Mouse (Mus musculus): ENCODE measurements around the gene Clpsl2. TPM values are rescaled to one million over a fixed set of nuclear protein-coding genes. Genes with fewer than 3 reads are reported as not detected.

Clpsl2 gene
- polyA plus RNA-seq, 1 experiment from 2014 or later, result not detected

DNA sequence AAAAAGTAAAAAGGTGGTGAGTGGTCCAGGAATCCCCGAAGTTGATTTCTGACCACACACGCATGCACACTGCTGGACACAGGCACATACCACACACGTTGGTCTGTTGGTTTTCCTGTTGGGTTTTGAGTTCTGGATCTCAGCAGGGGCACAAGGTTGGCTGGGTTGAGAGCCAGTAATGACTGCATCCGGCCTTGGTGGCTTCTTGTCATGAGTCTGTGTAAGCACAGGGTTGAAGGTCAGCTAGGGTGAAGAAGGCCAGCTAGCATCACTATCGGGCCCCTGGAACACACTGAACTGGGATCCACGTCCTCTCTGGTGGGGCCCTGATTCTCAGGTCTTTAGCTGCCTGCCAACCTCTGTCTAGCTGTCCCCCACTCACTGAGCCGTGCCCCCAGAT, 23.3 kb downstream of the Clpsl2 start:
- peaks cover 7% of the 10 kb centered on the region for H3K4me1 ChIP-seq
- no peak overlapping the region for H3K4me2 ChIP-seq
- H3K36me3 ChIP-seq, result no peaks in the 10 kb centered on the region
- 58% methylated on average over 7 of the region's 7 CpGs for WGBS (ENCODE audit: insufficient replicate concordance)
- H3K27me3 ChIP-seq (replicated peaks), result peaks cover 22% of the 10 kb centered on the region
- no peak overlapping the region for H3K27ac ChIP-seq
- no peak overlapping the region for H3K4me3 ChIP-seq
- ATAC-seq, result no peak
- H3K9me3 ChIP-seq (replicated peaks), result no peaks in the 10 kb centered on the region
- H3K9ac ChIP-seq, result no peak overlapping the region

DNA sequence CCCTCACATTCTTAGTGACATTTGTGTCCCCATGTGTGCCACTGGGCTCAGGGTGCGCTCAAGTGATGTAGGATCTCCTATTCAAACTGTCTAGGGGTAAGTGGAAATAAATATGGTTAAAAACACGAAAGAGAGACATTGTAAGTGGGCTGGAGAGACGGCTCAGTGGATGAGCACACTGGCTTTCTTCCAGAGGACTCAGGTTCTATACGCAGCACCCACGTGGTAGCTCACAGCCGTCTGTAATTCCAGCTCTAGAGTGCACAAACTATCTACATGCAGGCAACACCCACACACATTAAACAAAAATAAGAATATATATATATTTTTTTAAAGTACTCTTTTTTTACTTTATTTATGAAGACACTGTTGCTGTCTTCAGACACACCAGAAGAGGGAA, 23.7 kb downstream of the Clpsl2 start:
- ATAC-seq, result no peak
- Histone ChIP-seq H3K9ac (no peak overlapping the region), H3K4me1 (peaks cover 7% of the 10 kb centered on the region), H3K27ac (no peak overlapping the region), H3K36me3 (no peaks in the 10 kb centered on the region), H3K27me3 (replicated peaks) (peaks cover 22% of the 10 kb centered on the region), H3K4me3 (no peak overlapping the region), H3K9me3 (replicated peaks) (no peaks in the 10 kb centered on the region), H3K4me2 (no peak overlapping the region)
- 65% methylated on average over 6 of the region's 6 CpGs for WGBS (ENCODE audit: insufficient replicate concordance)

- 0 out of 2 replicates have a peak within 1 kb of the TSS, but pooled peaks have one; percentile 14 for H3K4me3 ChIP-seq
Observed at GRCm38 (mm10) chr17:28575244-28576125, 26.3 kb downstream of the Clpsl2 start, which contains the start of gene Lhfpl5. Gene Lhfpl5, plus strand, starts transcription at chr17:28575641.

DNA sequence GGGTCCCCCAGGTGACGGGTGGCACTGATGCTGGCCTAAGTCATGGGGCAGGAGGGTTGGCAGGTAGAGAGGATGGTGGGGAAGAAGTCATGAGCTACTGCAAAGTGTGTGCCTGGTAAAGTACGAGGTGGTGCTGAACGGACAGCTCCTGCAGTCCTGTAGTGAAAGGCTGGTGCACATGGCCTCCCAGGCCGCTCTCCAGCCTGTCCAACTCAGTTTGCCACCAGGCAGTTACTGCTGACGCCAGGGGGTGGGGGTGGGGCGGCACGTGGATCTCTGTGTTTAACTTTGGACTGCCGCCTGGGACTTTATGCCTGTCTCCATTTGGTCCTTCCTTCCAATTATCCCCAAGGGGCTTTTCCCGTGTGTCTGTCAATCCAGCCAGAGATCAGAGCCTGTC, 31.2 kb downstream of the Clpsl2 start:
- H3K4me2 ChIP-seq, result no peak overlapping the region
- ATAC-seq, result 0 out of 2 replicates have a peak, but pooled peaks have one; percentile 45
- 5% methylated on average over 9 of the region's 9 CpGs for WGBS (ENCODE audit: insufficient replicate concordance)

More at GRCm38 (mm10) chr17:28575244-28576125, 26.3 kb downstream of the Clpsl2 start, which contains the start of gene Lhfpl5:
- Histone ChIP-seq H3K27me3 (replicated peaks) (peaks cover 22% of the 10 kb centered on the region), H3K4me1 (peaks cover 7% of the 10 kb centered on the region), H3K36me3 (no peaks in the 10 kb centered on the region), H3K9ac (no peak within 1 kb of the TSS), H3K27ac (no peak within 1 kb of the TSS), H3K4me2 (peak within 1 kb of the TSS; percentile 45), H3K9me3 (replicated peaks) (no peaks in the 10 kb centered on the region)
- WGBS (ENCODE audit: insufficient replicate concordance), result 14% methylated on average over 50 of the region's 50 CpGs
- ATAC-seq, result peak; percentile 62

GRCm38 (mm10) chr17:28581056-28581455, 31.8 kb downstream of the Clpsl2 start:
- H3K36me3 ChIP-seq, result no peaks in the 10 kb centered on the region
- H3K9ac ChIP-seq, result no peak overlapping the region
- no peaks in the 10 kb centered on the region for H3K9me3 ChIP-seq (replicated peaks)
- ATAC-seq, result no peak
- no peak overlapping the region for H3K4me2 ChIP-seq
- no peaks in the 10 kb centered on the region; the same call in 1 of the 2 replicates for H3K4me1 ChIP-seq
- no peak overlapping the region for H3K27ac ChIP-seq
- WGBS (ENCODE audit: insufficient replicate concordance), result 40% methylated on average over 2 of the region's 2 CpGs
- H3K27me3 ChIP-seq (replicated peaks), result peaks cover 4% of the 10 kb centered on the region; the same call in 1 of the 2 replicates
- H3K4me3 ChIP-seq, result no peak overlapping the region

More for the DNA sequence above, 31.2 kb downstream of the Clpsl2 start:
- Histone ChIP-seq H3K9ac (no peak overlapping the region), H3K27me3 (replicated peaks) (peaks cover 11% of the 10 kb centered on the region), H3K27ac (no peak overlapping the region), H3K4me3 (no peak overlapping the region), H3K36me3 (no peaks in the 10 kb centered on the region), H3K4me1 (peaks cover 7% of the 10 kb centered on the region), H3K9me3 (replicated peaks) (no peaks in the 10 kb centered on the region)

DNA sequence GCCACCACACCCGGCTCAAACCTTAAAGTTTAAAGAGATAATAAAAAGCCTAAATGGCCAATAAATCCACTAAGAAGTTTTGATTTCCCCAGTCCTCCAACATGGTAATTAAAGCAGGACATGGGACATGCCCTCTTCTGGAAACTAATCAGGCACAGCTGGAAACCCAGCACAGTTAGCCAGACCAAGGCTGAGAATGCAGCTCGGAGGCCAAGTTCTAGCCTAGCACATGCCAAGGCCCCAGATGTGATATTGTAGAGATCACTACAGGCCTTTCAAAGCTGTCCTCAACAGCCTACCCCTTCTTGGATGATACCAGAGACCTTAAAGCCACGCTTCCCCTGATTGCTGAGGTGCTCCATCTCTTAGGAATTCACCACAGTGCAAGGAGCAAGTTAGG, 37.3 kb downstream of the Clpsl2 start:
- Histone ChIP-seq H3K9ac (no peak overlapping the region), H3K27me3 (replicated peaks) (no peaks in the 10 kb centered on the region), H3K4me2 (no peak overlapping the region), H3K4me3 (no peak overlapping the region), H3K27ac (no peak overlapping the region), H3K36me3 (peaks cover 38% of the 10 kb centered on the region), H3K4me1 (no peaks in the 10 kb centered on the region), H3K9me3 (replicated peaks) (no peaks in the 10 kb centered on the region)
- ATAC-seq, result no peak
- 61% methylated on average over 3 of the region's 3 CpGs for WGBS (ENCODE audit: insufficient replicate concordance)

GRCm38 (mm10) chr17:28588591-28588990, 39.4 kb downstream of the Clpsl2 start:
- no peak overlapping the region for H3K9ac ChIP-seq
- H3K36me3 ChIP-seq, result peaks cover 59% of the 10 kb centered on the region
- WGBS (ENCODE audit: insufficient replicate concordance), result 74% methylated on average over 2 of the region's 2 CpGs
- no peaks in the 10 kb centered on the region for H3K4me1 ChIP-seq
- no peaks in the 10 kb centered on the region for H3K27me3 ChIP-seq (replicated peaks)
- ATAC-seq, result no peak
- no peak overlapping the region for H3K27ac ChIP-seq
- no peak overlapping the region for H3K4me2 ChIP-seq
- no peak overlapping the region for H3K4me3 ChIP-seq
- no peaks in the 10 kb centered on the region for H3K9me3 ChIP-seq (replicated peaks)

DNA sequence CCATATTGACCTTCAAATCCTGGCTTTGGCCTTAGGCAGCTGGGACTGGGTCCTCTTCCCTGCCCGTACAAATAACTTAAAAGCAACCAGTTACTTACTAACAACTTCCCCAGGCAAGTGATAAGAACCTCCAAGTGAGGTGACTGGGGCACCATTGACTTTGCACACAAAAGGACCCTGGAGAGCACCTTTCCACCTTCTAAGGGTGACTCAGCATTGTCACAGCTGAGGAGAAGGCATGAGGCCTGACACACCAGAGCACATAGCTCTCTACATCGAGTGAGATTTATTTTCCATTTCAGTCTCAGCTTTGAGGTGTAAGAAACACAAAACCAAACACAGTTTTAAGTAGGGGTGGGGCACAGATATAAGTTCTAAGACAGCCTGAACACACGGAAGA, 41.4 kb downstream of the Clpsl2 start:
- 66% methylated on average over 3 of the region's 3 CpGs for WGBS (ENCODE audit: insufficient replicate concordance)
- Histone ChIP-seq H3K9ac (no peak overlapping the region), H3K4me2 (no peak overlapping the region), H3K36me3 (peaks cover 75% of the 10 kb centered on the region), H3K9me3 (replicated peaks) (no peaks in the 10 kb centered on the region), H3K4me1 (no peaks in the 10 kb centered on the region), H3K4me3 (no peak overlapping the region), H3K27ac (no peak overlapping the region), H3K27me3 (replicated peaks) (no peaks in the 10 kb centered on the region)
- no peak for ATAC-seq

DNA sequence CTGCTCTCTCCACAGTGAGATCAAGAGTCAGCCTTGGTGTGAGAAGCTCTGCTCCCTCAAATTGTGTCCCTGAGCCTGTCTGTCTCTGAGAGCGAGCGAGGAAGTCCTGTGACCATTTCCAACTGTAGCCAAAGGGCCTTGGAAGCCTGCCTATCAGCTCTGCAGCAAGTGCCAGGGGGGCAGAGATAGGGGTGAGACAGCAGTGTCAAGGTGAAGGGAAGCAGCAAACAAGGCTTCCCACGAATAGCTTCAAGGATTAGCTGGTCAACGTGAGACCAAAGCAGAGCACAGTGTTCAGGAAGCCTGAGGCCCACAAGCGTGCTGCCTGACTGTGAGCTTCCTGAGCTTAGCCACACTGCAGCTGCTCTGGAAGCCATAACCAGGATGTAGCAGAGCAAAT, 42.3 kb downstream of the Clpsl2 start:
- H3K27me3 ChIP-seq (replicated peaks), result no peaks in the 10 kb centered on the region
- H3K4me3 ChIP-seq, result no peak overlapping the region
- ATAC-seq, result no peak
- H3K9ac ChIP-seq, result no peak overlapping the region
- WGBS (ENCODE audit: insufficient replicate concordance), result 73% methylated on average over 5 of the region's 5 CpGs
- H3K4me2 ChIP-seq, result no peak overlapping the region
- peaks cover 84% of the 10 kb centered on the region for H3K36me3 ChIP-seq
- no peaks in the 10 kb centered on the region for H3K9me3 ChIP-seq (replicated peaks)
- no peaks in the 10 kb centered on the region for H3K4me1 ChIP-seq
- H3K27ac ChIP-seq, result no peak overlapping the region

- H3K4me1 ChIP-seq, result no peaks in the 10 kb centered on the region
Observed at GRCm38 (mm10) chr17:28592998-28593397, 43.8 kb downstream of the Clpsl2 start.

DNA sequence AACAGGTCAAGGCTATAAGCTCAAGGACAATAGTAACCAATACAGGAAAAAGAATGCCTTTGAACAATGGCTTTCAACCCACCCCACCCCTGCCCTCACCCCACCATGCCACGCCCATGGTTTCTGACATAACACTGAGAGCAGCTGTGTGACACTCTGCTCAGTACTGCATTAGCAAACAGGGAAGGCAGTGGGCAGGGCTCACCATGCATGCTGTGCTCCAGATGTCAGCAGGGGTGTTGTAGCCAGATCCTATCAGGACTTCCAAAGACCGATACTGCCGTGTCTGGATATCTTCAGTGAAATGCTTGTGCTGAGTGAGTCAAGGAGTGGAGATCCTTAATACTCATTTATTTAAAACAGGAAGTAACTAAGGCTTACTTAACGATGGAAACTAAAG, 44.8 kb downstream of the Clpsl2 start:
- no peaks in the 10 kb centered on the region for H3K4me1 ChIP-seq
- H3K4me3 ChIP-seq, result no peak overlapping the region
- peaks cover 92% of the 10 kb centered on the region for H3K36me3 ChIP-seq
- H3K27me3 ChIP-seq (replicated peaks), result no peaks in the 10 kb centered on the region
- H3K9me3 ChIP-seq (replicated peaks), result no peaks in the 10 kb centered on the region
- H3K27ac ChIP-seq, result no peak overlapping the region
- ATAC-seq, result no peak
- 56% methylated on average over 4 of the region's 4 CpGs for WGBS (ENCODE audit: insufficient replicate concordance)
- no peak overlapping the region for H3K4me2 ChIP-seq
- H3K9ac ChIP-seq, result no peak overlapping the region

More at GRCm38 (mm10) chr17:28592998-28593397, 43.8 kb downstream of the Clpsl2 start:
- peaks cover 94% of the 10 kb centered on the region for H3K36me3 ChIP-seq
- H3K9ac ChIP-seq, result no peak overlapping the region
- no peak overlapping the region for H3K4me2 ChIP-seq
- 17% methylated on average over 4 of the region's 4 CpGs for WGBS (ENCODE audit: insufficient replicate concordance)
- no peak for ATAC-seq
- H3K4me3 ChIP-seq, result no peak overlapping the region
- no peak overlapping the region for H3K27ac ChIP-seq
- H3K9me3 ChIP-seq (replicated peaks), result no peaks in the 10 kb centered on the region
- H3K27me3 ChIP-seq (replicated peaks), result no peaks in the 10 kb centered on the region

DNA sequence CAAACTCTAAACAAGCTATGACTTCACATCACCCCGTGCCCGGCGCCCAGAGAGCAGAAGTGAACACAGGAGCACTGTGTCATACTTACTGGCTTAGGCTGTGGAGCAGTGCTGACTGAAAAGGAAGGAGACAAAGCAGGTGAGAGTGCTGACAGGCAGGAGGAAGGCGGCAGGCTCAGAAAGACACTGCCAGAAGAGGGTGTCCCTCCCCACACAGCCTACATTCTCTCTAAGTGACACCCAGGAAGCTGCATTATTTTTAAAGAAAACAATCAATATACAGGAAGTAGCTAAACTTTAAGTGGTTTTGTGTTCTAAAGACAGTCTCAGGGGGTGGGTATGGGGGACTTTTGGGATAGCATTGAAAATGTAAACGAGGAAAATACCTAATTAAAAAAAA, 51.6 kb downstream of the Clpsl2 start:
- H3K4me1 ChIP-seq, result no peaks in the 10 kb centered on the region
- H3K9ac ChIP-seq, result no peak overlapping the region
- H3K4me3 ChIP-seq, result no peak overlapping the region
- no peak overlapping the region for H3K27ac ChIP-seq
- ATAC-seq, result no peak
- no peaks in the 10 kb centered on the region for H3K27me3 ChIP-seq (replicated peaks)
- no peaks in the 10 kb centered on the region for H3K9me3 ChIP-seq (replicated peaks)
- 85% methylated on average over 5 of the region's 5 CpGs for WGBS (ENCODE audit: insufficient replicate concordance)
- H3K36me3 ChIP-seq, result peaks cover 95% of the 10 kb centered on the region
- H3K4me2 ChIP-seq, result no peak overlapping the region

Data from liver, embryonic 12.5 days (tissue).